Mouse (Mus musculus): Measurements from ENCODE around the gene Nedd9. TPM values are rescaled to one million over a fixed set of nuclear protein-coding genes. Genes with fewer than 3 reads are reported as not detected.

Nedd9 gene
- 19.0 and 19.8 TPM in 2 replicates for polyA plus RNA-seq (2016; fragmentation: Nextera tagmentation; extraction: Ambion mirVana)

DNA sequence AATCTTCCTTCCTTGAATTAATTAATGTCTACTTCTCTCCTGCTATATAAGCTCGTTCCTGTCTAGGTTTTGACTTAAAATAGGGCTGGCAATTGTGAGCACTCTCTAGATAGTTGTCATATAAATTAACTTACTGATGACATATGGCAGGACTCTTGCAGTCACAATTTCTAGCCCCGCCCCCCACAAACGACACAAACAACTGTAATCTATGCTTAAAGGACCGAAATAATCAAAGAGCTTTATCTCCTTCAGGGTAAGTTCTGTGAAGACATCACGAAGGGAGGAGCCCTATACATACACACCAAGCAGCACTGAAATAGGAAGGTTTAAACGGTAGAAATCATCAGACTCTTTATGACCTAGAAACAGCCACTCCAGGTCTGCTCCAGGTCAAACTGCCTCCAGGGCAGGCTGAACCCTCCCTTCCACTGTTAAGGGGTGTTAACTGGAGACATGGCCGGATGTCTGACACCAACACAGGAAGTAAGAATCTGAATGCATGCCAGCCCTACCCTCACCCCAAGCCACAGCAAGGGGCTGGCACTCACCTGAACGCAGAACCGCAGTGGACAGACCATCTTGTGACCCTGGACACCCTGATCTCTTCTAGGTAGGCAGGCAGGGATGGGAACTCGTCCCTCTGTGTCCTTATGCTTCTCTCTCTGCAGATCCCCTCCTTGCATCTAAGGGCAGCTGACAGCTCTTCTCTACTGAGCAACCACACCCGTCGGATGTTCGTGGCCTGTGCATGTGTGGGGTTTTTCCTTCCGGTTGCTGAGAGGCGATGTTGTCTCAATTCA, at the start of gene Nedd9:
Gene Nedd9 (minus strand): TSS at position 757 of the 803 bp plus-strand sequence.
- H3K27me3 ChIP-seq (replicated peaks) = 0 out of 2 replicates have a peak, but pooled peaks cover 7% of the 10 kb centered on the region
- H3K9ac ChIP-seq = no peak within 1 kb of the TSS
- H3K27ac ChIP-seq (ENCODE audit: poor library complexity, severe bottlenecking) = 0 out of 2 replicates have a peak within 1 kb of the TSS, but pooled peaks have one; percentile 18
- H3K4me3 ChIP-seq = no peak within 1 kb of the TSS
- peak; percentile 53 for ATAC-seq (ENCODE audit: insufficient number of reproducible peaks, low FRiP score)
- H3K36me3 ChIP-seq = no peaks in the 10 kb centered on the region
- WGBS = 58% methylated on average over 15 of the region's 15 CpGs
- H3K4me1 ChIP-seq (replicated peaks) = peaks cover 6% of the 10 kb centered on the region
- no peak within 1 kb of the TSS for H3K4me2 ChIP-seq
- H3K9me3 ChIP-seq (replicated peaks) = no peaks in the 10 kb centered on the region

DNA sequence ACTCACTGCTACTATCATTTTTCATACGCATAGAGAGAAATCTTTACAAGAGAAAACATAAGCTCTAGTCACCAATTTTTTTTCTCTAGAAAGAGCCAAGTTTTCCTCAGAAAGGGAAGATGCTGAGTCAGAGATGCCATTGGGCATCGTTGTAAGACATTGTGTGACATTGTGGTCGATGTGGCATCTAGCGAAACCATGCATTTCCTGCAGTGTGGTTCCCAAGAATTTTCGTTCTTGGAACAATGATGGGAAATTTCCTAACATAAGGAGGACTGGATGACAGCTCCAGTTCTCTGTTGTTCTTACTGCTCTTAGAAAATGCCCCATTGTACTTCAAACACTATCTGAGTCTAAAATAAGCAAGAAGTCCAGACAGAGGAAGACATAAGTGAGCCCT, 45.5 kb upstream of the Nedd9 start:
- H3K4me3 ChIP-seq = no peak overlapping the region
- no peak for ATAC-seq (ENCODE audit: insufficient number of reproducible peaks, low FRiP score)
- no peak overlapping the region for H3K27ac ChIP-seq (ENCODE audit: poor library complexity, severe bottlenecking)
- WGBS = 53% methylated on average over 5 of the region's 5 CpGs
- no peaks in the 10 kb centered on the region for H3K27me3 ChIP-seq (replicated peaks)
- H3K36me3 ChIP-seq = no peaks in the 10 kb centered on the region
- H3K9me3 ChIP-seq (replicated peaks) = no peaks in the 10 kb centered on the region
- no peak overlapping the region for H3K4me2 ChIP-seq
- H3K4me1 ChIP-seq (replicated peaks) = peaks cover 4% of the 10 kb centered on the region; the same call in 1 of the 2 replicates
- H3K9ac ChIP-seq = no peak overlapping the region

- ATAC-seq (ENCODE audit: insufficient number of reproducible peaks, low FRiP score) = no peak
- H3K4me3 ChIP-seq = no peak overlapping the region
- H3K9ac ChIP-seq = no peak overlapping the region
- peaks cover 4% of the 10 kb centered on the region; the same call in 1 of the 2 replicates for H3K4me1 ChIP-seq (replicated peaks)
- H3K9me3 ChIP-seq (replicated peaks) = no peaks in the 10 kb centered on the region
- H3K27ac ChIP-seq (ENCODE audit: poor library complexity, severe bottlenecking) = no peak overlapping the region
- no peak overlapping the region for H3K4me2 ChIP-seq
- H3K36me3 ChIP-seq = no peaks in the 10 kb centered on the region
- no peaks in the 10 kb centered on the region for H3K27me3 ChIP-seq (replicated peaks)
These were observed 43.2 kb upstream of the Nedd9 start for GRCm38 (mm10) chr13:41530326-41530725.

DNA sequence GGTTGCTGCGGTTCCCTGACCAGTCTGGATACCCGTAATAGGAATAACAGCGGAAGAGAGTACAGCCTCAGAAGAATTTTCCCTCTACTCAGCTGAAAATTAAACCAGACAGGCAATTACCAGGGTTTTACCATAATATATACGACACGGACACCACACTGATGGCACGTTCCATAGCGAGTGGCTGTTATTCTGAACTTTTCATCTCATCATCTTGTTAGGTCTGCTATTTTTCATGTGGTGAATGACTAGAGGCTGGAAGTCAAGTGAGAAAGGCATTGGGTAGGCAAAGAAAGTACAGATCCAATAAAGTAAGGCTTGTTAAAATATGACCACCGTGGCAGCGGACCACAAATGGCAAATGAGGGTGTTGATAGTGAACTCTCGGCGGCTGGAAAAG, 37.0 kb upstream of the Nedd9 start:
- no peak overlapping the region for H3K27ac ChIP-seq (ENCODE audit: poor library complexity, severe bottlenecking)
- no peak overlapping the region for H3K4me3 ChIP-seq
- H3K4me1 ChIP-seq (replicated peaks) = 0 out of 2 replicates have a peak, but pooled peaks cover 4% of the 10 kb centered on the region
- no peak for ATAC-seq (ENCODE audit: insufficient number of reproducible peaks, low FRiP score)
- no peak overlapping the region for H3K9ac ChIP-seq
- no peaks in the 10 kb centered on the region for H3K36me3 ChIP-seq
- 92% methylated on average over 11 of the region's 11 CpGs for WGBS
- no peak overlapping the region for H3K4me2 ChIP-seq
- no peaks in the 10 kb centered on the region for H3K9me3 ChIP-seq (replicated peaks)
- no peaks in the 10 kb centered on the region for H3K27me3 ChIP-seq (replicated peaks)

DNA sequence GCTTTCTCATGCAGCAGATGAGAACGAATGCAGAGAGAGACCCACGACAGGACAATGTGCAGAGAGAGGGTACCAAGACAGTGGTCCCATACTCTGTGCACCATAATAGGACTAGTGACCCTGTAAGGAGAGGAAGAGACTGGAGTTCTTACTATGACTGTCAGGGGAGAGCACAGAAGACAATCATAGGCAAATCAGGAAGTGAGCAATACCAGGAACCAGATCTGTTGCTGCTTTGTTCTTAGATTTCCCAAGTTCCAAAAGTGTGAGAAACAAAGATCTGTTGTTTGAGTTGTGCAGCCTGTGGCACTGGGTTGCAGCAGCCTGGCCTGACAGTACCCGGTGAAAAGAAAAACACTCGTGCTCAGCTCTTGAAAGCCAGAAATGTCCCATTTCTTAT, 34.1 kb upstream of the Nedd9 start:
- H3K27me3 ChIP-seq (replicated peaks) = no peaks in the 10 kb centered on the region
- no peak overlapping the region for H3K9ac ChIP-seq
- H3K9me3 ChIP-seq (replicated peaks) = no peaks in the 10 kb centered on the region
- no peak overlapping the region for H3K27ac ChIP-seq (ENCODE audit: poor library complexity, severe bottlenecking)
- no peak overlapping the region for H3K4me3 ChIP-seq
- H3K36me3 ChIP-seq = no peaks in the 10 kb centered on the region
- H3K4me1 ChIP-seq (replicated peaks) = 0 out of 2 replicates have a peak, but pooled peaks cover 4% of the 10 kb centered on the region
- no peak for ATAC-seq (ENCODE audit: insufficient number of reproducible peaks, low FRiP score)
- 73% methylated on average over 4 of the region's 4 CpGs for WGBS
- H3K4me2 ChIP-seq = no peak overlapping the region

DNA sequence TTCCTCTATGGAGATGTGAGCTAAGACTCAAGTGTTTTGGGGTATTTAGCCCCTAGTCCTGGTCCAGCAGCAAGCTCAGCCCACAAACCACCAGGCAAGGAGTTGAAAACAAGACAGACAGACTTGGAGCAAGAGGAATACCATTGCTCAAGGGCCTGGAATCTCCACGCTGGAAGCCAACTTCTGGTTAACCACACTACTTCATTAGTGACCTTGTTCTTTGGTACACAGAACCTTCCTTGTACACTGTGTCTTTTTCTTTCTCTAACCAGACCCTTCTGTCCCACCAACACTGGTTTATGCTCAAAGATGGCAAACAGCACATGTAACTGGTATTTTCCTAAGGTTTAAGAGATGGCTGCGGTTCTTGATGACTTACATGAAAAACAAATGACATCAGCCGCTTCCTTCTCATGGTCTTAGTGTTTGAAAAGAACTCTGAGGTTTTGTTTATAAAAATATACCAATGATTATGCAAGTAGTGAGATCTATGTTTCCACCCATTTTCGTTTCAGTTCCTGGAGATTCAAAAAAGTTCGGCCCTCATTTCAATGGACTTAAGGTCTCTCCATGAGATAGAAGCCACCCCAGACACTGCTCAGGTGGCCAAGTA, 33.5 kb upstream of the Nedd9 start:
- Histone ChIP-seq H3K36me3 (no peaks in the 10 kb centered on the region), H3K4me3 (no peak overlapping the region), H3K27me3 (replicated peaks) (no peaks in the 10 kb centered on the region), H3K27ac (ENCODE audit: poor library complexity, severe bottlenecking) (no peak overlapping the region), H3K9ac (no peak overlapping the region), H3K4me2 (no peak overlapping the region), H3K9me3 (replicated peaks) (no peaks in the 10 kb centered on the region), H3K4me1 (replicated peaks) (0 out of 2 replicates have a peak, but pooled peaks cover 4% of the 10 kb centered on the region)
- no peak for ATAC-seq (ENCODE audit: insufficient number of reproducible peaks, low FRiP score)
- WGBS = 83% methylated on average over 5 of the region's 5 CpGs

GRCm38 (mm10) chr13:41519792-41520191, 32.6 kb upstream of the Nedd9 start:
- Histone ChIP-seq H3K9me3 (replicated peaks) (no peaks in the 10 kb centered on the region), H3K27me3 (replicated peaks) (no peaks in the 10 kb centered on the region), H3K4me2 (no peak overlapping the region), H3K36me3 (no peaks in the 10 kb centered on the region), H3K4me3 (no peak overlapping the region), H3K4me1 (replicated peaks) (0 out of 2 replicates have a peak, but pooled peaks cover 4% of the 10 kb centered on the region), H3K9ac (no peak overlapping the region), H3K27ac (ENCODE audit: poor library complexity, severe bottlenecking) (no peak overlapping the region)
- no peak for ATAC-seq (ENCODE audit: insufficient number of reproducible peaks, low FRiP score)
- WGBS = 49% methylated on average over 4 of the region's 4 CpGs

DNA sequence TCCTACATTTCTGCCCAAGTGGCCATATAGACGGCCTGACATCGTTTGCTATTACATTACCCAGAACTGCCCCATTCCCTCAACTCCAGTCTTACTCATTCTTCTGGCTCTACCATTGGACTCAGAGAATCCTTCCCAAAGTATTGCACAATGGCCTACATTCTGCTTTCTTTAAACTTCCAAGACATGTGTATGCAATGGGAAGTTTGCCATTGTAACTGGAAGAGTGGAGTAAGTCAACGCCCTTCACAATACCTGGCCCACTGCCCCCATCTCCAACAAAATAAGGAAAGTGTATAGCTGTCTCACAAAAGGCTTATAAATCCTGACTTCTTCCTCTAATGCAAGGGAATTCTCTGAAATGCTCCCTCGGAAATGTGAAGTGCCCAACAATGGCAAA, 30.0 kb upstream of the Nedd9 start:
- Histone ChIP-seq H3K36me3 (no peaks in the 10 kb centered on the region), H3K9me3 (replicated peaks) (no peaks in the 10 kb centered on the region), H3K4me3 (no peak overlapping the region), H3K27ac (ENCODE audit: poor library complexity, severe bottlenecking) (no peak overlapping the region), H3K27me3 (replicated peaks) (no peaks in the 10 kb centered on the region), H3K4me2 (no peak overlapping the region), H3K4me1 (replicated peaks) (0 out of 2 replicates have a peak, but pooled peaks cover 4% of the 10 kb centered on the region), H3K9ac (no peak overlapping the region)
- ATAC-seq (ENCODE audit: insufficient number of reproducible peaks, low FRiP score) = no peak
- 82% methylated on average over 4 of the region's 4 CpGs for WGBS

- 71% methylated on average over 4 of the region's 4 CpGs for WGBS
- ATAC-seq (ENCODE audit: insufficient number of reproducible peaks, low FRiP score) = no peak
These were observed 28.6 kb upstream of the Nedd9 start for GRCm38 (mm10) chr13:41515749-41516148.

GRCm38 (mm10) chr13:41514918-41515317, 27.8 kb upstream of the Nedd9 start:
- no peaks in the 10 kb centered on the region for H3K36me3 ChIP-seq
- H3K4me3 ChIP-seq = no peak overlapping the region
- no peak overlapping the region for H3K9ac ChIP-seq
- no peak overlapping the region for H3K27ac ChIP-seq (ENCODE audit: poor library complexity, severe bottlenecking)
- WGBS = 75% methylated on average over 8 of the region's 8 CpGs
- ATAC-seq (ENCODE audit: insufficient number of reproducible peaks, low FRiP score) = no peak
- H3K27me3 ChIP-seq (replicated peaks) = no peaks in the 10 kb centered on the region
- H3K4me2 ChIP-seq = no peak overlapping the region
- peaks cover 15% of the 10 kb centered on the region for H3K4me1 ChIP-seq (replicated peaks)
- H3K9me3 ChIP-seq (replicated peaks) = no peaks in the 10 kb centered on the region

More at GRCm38 (mm10) chr13:41515749-41516148, 28.6 kb upstream of the Nedd9 start:
- no peak overlapping the region for H3K27ac ChIP-seq (ENCODE audit: poor library complexity, severe bottlenecking)
- H3K4me1 ChIP-seq (replicated peaks) = peaks cover 12% of the 10 kb centered on the region
- no peak overlapping the region for H3K9ac ChIP-seq
- H3K9me3 ChIP-seq (replicated peaks) = no peaks in the 10 kb centered on the region
- no peak overlapping the region for H3K4me2 ChIP-seq
- no peak overlapping the region for H3K4me3 ChIP-seq
- H3K36me3 ChIP-seq = no peaks in the 10 kb centered on the region
- H3K27me3 ChIP-seq (replicated peaks) = no peaks in the 10 kb centered on the region

DNA sequence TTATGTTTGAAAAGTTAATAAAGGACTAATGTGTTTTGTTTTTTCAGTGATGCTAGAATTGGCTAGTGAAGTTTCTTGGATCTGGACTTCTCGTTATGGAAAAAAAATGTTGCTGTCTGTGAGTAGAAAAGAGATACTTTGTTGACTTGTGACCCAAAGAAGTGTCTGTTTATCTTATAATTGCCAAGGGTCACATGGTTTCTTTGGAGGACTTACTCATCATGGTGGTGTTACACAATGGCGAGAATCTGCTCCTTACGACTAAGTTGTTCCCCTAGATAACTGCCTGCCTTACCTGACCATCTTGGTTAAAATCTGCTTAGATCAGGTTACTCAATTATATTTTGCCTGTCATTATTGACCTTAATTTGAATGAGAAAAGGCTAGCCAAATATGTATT, 26.3 kb upstream of the Nedd9 start:
- H3K4me2 ChIP-seq = no peak overlapping the region
- ATAC-seq (ENCODE audit: insufficient number of reproducible peaks, low FRiP score) = no peak

More for the DNA sequence above, 26.3 kb upstream of the Nedd9 start:
- no peaks in the 10 kb centered on the region for H3K36me3 ChIP-seq
- no peak overlapping the region for H3K9ac ChIP-seq
- H3K27me3 ChIP-seq (replicated peaks) = no peaks in the 10 kb centered on the region
- H3K4me1 ChIP-seq (replicated peaks) = peaks cover 10% of the 10 kb centered on the region
- no peak overlapping the region for H3K4me3 ChIP-seq
- 81% methylated on average over 3 of the region's 3 CpGs for WGBS
- no peak overlapping the region for H3K27ac ChIP-seq (ENCODE audit: poor library complexity, severe bottlenecking)
- no peaks in the 10 kb centered on the region for H3K9me3 ChIP-seq (replicated peaks)

Measured in heart, embryonic 12.5 days (tissue).